Mouse (Mus musculus) thymus, adult 2 months (tissue): ENCODE data around the gene Shf.

ENCODE experiments used
- CTCF ChIP-seq: fragments of 200-500 bp; IDR thresholded peaks from 2 replicates; pipeline ENCODE4 v1.5.1; 2012; ENCODE audit warnings: mild to moderate bottlenecking, control low read depth, low read length, moderate library complexity, borderline replicate concordance; ENCODE audit not compliant: control insufficient read depth, poor library complexity, insufficient read depth; ENCODE audit errors: extremely low read depth
- POLR2A ChIP-seq: fragments of 200-500 bp; IDR thresholded peaks from 2 replicates; pipeline ENCODE4 v1.6.1; 2012; ENCODE audit warnings: mild to moderate bottlenecking, low read length, control low read depth, moderate library complexity; ENCODE audit not compliant: control insufficient read depth, poor library complexity, insufficient read depth; ENCODE audit errors: extremely low read depth

DNA sequence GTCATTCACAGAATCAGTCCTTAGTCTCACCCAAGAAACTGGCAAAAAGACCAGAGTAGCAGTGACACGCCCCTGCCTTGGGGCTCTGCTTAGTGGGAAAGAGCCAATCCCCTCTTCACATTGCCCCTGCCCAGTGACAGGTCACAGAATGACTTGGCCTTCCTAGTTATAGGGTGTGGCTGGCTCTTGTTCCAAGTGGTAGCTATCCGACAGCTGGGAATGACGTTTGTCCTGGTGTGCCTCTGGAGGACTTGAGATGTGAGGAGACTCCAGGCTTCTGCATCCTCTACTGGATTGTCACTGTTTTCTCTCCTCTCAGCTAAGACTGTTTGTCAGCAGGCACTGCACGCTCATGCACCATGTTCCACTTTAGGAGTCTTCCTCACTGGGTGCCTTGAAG lies 51.6 kb downstream of the Shf start:
- TF ChIP-seq POLR2A (no peak), CTCF (no peak)
